Mouse (Mus musculus) kidney, adult 2 months (tissue): ENCODE results near the gene Gars.

Experiments
- CTCF ChIP-seq: fragments of 200-500 bp; conservative IDR thresholded peaks from 2 replicates; pipeline ENCODE4 v1.5.1; 2011; ENCODE audit warnings: low read depth, mild to moderate bottlenecking, control low read depth, low read length, moderate library complexity, mixed read lengths; ENCODE audit not compliant: insufficient read depth, insufficient read length
- POLR2A ChIP-seq: fragments of 200-500 bp; IDR thresholded peaks from one replicate; pipeline ENCODE4 v1.6.1; 2011; ENCODE audit warnings: low read depth, low read length, control low read depth

- no peak for TF ChIP-seq POLR2A
- no peak for TF ChIP-seq CTCF
Measured at GRCm38 (mm10) chr6:54996361-54996760, 41.4 kb upstream of the Gars start.
